Mouse (Mus musculus): Measurements from ENCODE around the gene Fam78a. TPM values are rescaled to one million over a fixed set of nuclear protein-coding genes. Genes with fewer than 3 reads are reported as not detected.
A peak's percentile ranks its signal among the peaks of the same experiment; 100 is the strongest.

Fam78a gene
- total and polyA plus RNA-seq, 2 experiments from 2014 or later = 18.0 to 28.7 TPM

DNA sequence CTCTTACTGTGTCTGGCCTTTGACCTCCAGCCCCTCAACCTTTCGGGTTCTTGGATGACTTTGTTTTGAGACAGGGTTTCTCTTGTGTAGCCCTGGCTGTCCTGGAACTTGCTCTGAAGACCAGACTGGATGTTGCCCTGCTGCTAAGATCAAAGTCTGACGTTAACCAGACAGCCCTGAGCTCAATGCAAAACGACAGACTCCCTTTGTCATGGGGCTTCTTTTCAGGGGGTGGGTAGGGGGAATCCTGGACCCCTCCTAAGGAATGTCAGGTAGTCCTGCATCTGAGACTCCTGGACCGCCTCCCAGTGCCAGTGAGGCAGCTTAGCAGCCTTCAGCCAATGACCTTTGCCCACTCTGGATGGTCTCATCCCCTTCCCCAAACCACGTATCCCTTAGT, 25.9 kb downstream of the Fam78a start:
- H3K27ac ChIP-seq (ENCODE audit: low read depth) = peak overlapping the region; percentile 41; the same call in 1 of the 2 replicates
- no peak for ATAC-seq (ENCODE audit: insufficient read depth, low read depth)
- H3K4me3 ChIP-seq (ENCODE audit: low read depth, low read length) = no peak overlapping the region

DNA sequence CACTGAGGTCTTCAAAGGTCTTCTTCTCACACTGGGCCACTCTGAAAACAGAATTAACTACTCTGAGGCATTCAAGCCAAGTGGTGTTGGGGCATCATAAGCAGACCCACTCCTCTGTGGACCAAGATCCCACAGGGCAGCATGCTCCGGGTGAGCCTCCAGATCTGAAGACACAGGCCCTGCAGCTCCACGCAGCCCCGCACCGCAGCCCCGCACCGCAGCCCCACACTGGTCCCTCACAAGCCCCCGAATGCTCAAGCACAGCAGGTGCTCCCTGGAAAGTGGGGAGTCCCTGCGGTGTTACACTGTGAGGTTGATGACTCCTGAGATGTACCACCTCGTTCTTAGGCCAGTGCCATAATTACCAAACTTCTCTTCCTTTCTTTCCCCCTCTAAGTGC, 26.4 kb downstream of the Fam78a start:
- Histone ChIP-seq H3K4me3 (ENCODE audit: low read depth, low read length) (no peak overlapping the region), H3K4me2 (ENCODE audit: low read depth, low read length) (no peak overlapping the region), H3K27me3 (ENCODE audit: control insufficient read depth, insufficient read depth, low read length) (no peaks in the 10 kb centered on the region), H3K9ac (replicated peaks; ENCODE audit: low read depth, low read length) (no peak overlapping the region), H3K36me3 (replicated peaks; ENCODE audit: control insufficient read depth, insufficient read depth, low read length) (no peaks in the 10 kb centered on the region; the same call in 1 of the 2 replicates), H3K4me1 (ENCODE audit: control insufficient read depth, insufficient read depth) (peaks cover 47% of the 10 kb centered on the region), H3K27ac (ENCODE audit: low read depth) (peak overlapping the region; percentile 38; the same call in 1 of the 2 replicates), H3K9me3 (replicated peaks; ENCODE audit: control insufficient read depth, low read length) (no peaks in the 10 kb centered on the region)
- ATAC-seq (ENCODE audit: insufficient read depth, low read depth) = no peak
- WGBS = 92% methylated on average over 9 of the region's 9 CpGs
- no peak for DNase-seq (ENCODE audit: low spot score)
- TF ChIP-seq CTCF (IDR thresholded peaks at IDR 0.05; ENCODE audit: low read depth) = no peak
- TF ChIP-seq EP300 (IDR thresholded peaks at IDR 0.05; ENCODE audit: low read depth) = no peak

More for the DNA sequence above, 25.9 kb downstream of the Fam78a start:
- DNase-seq (ENCODE audit: low spot score) = no peak
- no peak overlapping the region for H3K4me2 ChIP-seq (ENCODE audit: low read depth, low read length)
- H3K4me1 ChIP-seq (ENCODE audit: control insufficient read depth, insufficient read depth) = peaks cover 50% of the 10 kb centered on the region
- WGBS = 55% methylated on average over 5 of the region's 5 CpGs
- no peaks in the 10 kb centered on the region for H3K27me3 ChIP-seq (ENCODE audit: control insufficient read depth, insufficient read depth, low read length)
- H3K9me3 ChIP-seq (replicated peaks; ENCODE audit: control insufficient read depth, low read length) = no peaks in the 10 kb centered on the region
- TF ChIP-seq CTCF (IDR thresholded peaks at IDR 0.05; ENCODE audit: low read depth) = no peak
- H3K9ac ChIP-seq (replicated peaks; ENCODE audit: low read depth, low read length) = no peak overlapping the region
- no peaks in the 10 kb centered on the region; the same call in 1 of the 2 replicates for H3K36me3 ChIP-seq (replicated peaks; ENCODE audit: control insufficient read depth, insufficient read depth, low read length)

DNA sequence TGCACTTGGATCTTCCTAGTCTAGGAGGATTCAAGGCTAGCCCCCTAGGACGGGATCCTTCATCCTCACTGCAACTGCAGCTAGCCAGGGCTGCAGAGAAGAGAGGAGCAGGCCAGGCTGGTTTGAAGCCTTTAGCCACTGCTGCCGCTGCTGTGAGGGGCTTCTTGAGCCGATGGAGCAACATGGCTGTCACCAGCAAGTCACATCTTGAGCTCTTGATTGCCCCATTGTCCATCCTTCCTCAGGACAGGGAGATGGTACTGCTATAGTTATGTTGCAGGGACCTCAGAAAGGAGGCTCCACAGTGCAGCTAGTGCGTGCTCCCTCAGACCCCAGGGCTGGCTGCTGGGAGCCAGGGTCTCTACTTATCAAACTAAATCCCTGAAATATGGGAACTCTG, 26.9 kb downstream of the Fam78a start:
- Histone ChIP-seq H3K27ac (ENCODE audit: low read depth) (peak overlapping the region; percentile 38; the same call in 1 of the 2 replicates), H3K9ac (replicated peaks; ENCODE audit: low read depth, low read length) (no peak overlapping the region)

DNA sequence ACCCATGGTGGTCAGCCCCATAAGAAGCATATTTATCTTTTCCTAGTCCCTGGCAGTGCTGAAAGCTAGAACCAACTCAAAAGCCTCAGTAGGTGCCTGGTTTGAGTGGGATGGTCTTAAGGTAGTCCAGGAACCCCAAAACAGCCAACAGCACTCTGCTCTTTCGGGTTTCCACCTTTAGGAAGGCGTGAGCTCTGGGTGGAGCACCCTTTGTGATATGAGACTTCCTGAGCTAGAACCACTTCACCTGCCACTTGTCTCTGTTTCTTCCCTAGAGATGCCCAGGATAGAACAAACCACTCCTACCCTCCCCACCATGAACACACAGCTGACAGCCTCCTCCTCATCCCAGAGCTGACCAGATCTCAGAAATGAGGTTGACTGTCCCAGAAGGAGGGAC, 27.3 kb downstream of the Fam78a start:
- Histone ChIP-seq H3K27ac (ENCODE audit: low read depth) (peak overlapping the region; percentile 80), H3K4me3 (ENCODE audit: low read depth, low read length) (no peak overlapping the region), H3K36me3 (replicated peaks; ENCODE audit: control insufficient read depth, insufficient read depth, low read length) (peaks cover 3% of the 10 kb centered on the region), H3K4me2 (ENCODE audit: low read depth, low read length) (no peak overlapping the region), H3K9me3 (replicated peaks; ENCODE audit: control insufficient read depth, low read length) (no peaks in the 10 kb centered on the region), H3K27me3 (ENCODE audit: control insufficient read depth, insufficient read depth, low read length) (no peaks in the 10 kb centered on the region), H3K9ac (replicated peaks; ENCODE audit: low read depth, low read length) (no peak overlapping the region), H3K4me1 (ENCODE audit: control insufficient read depth, insufficient read depth) (peaks cover 42% of the 10 kb centered on the region)
- DNase-seq (ENCODE audit: low spot score) (no peak), ATAC-seq (ENCODE audit: insufficient read depth, low read depth) (no peak)
- WGBS = 61% methylated on average over 2 of the region's 2 CpGs
- no peak for TF ChIP-seq CTCF (IDR thresholded peaks at IDR 0.05; ENCODE audit: low read depth)
- no peak for TF ChIP-seq EP300 (IDR thresholded peaks at IDR 0.05; ENCODE audit: low read depth)

More for the DNA sequence above, 26.9 kb downstream of the Fam78a start:
- no peak for TF ChIP-seq CTCF (IDR thresholded peaks at IDR 0.05; ENCODE audit: low read depth)
- TF ChIP-seq EP300 (IDR thresholded peaks at IDR 0.05; ENCODE audit: low read depth) = no peak
- H3K4me1 ChIP-seq (ENCODE audit: control insufficient read depth, insufficient read depth) = peaks cover 43% of the 10 kb centered on the region
- no peak overlapping the region for H3K4me3 ChIP-seq (ENCODE audit: low read depth, low read length)
- 82% methylated on average over 4 of the region's 4 CpGs for whole genome bisulfite sequencing
- no peak for DNase-seq (ENCODE audit: low spot score)
- H3K27me3 ChIP-seq (ENCODE audit: control insufficient read depth, insufficient read depth, low read length) = no peaks in the 10 kb centered on the region
- no peaks in the 10 kb centered on the region; the same call in 1 of the 2 replicates for H3K36me3 ChIP-seq (replicated peaks; ENCODE audit: control insufficient read depth, insufficient read depth, low read length)
- no peak overlapping the region for H3K4me2 ChIP-seq (ENCODE audit: low read depth, low read length)
- no peaks in the 10 kb centered on the region for H3K9me3 ChIP-seq (replicated peaks; ENCODE audit: control insufficient read depth, low read length)
- no peak for ATAC-seq (ENCODE audit: insufficient read depth, low read depth)

DNA sequence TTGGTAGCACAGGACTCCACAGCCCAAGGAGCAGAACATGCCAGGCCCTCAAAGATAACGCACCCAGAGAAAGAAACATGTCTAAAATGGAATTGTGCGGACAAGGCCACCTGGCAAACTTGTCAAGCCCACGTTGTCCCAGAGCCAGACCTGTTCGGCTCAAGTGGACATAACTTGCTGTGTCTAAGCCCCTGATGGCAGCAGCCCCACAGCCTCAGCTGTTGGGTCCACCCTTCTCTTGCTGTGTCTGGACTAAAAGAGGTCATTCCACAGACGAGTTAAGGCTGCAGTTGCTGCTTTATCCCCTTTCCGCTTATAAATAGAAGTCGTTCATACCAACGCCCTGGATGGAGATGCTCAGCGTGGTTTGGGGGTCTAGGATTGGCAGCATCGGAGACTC, 28.1 kb downstream of the Fam78a start:
- peak; percentile 48; the same call in 1 of the 2 replicates for ATAC-seq (ENCODE audit: insufficient read depth, low read depth)
- no peak for TF ChIP-seq CTCF (IDR thresholded peaks at IDR 0.05; ENCODE audit: low read depth)
- TF ChIP-seq EP300 (IDR thresholded peaks at IDR 0.05; ENCODE audit: low read depth) = no peak
- Histone ChIP-seq H3K9me3 (replicated peaks; ENCODE audit: control insufficient read depth, low read length) (no peaks in the 10 kb centered on the region), H3K4me1 (ENCODE audit: control insufficient read depth, insufficient read depth) (peaks cover 36% of the 10 kb centered on the region), H3K27me3 (ENCODE audit: control insufficient read depth, insufficient read depth, low read length) (no peaks in the 10 kb centered on the region), H3K4me3 (ENCODE audit: low read depth, low read length) (no peak overlapping the region), H3K27ac (ENCODE audit: low read depth) (peak overlapping the region; percentile 80), H3K4me2 (ENCODE audit: low read depth, low read length) (no peak overlapping the region), H3K36me3 (replicated peaks; ENCODE audit: control insufficient read depth, insufficient read depth, low read length) (peaks cover 11% of the 10 kb centered on the region), H3K9ac (replicated peaks; ENCODE audit: low read depth, low read length) (0 out of 2 replicates have a peak overlapping the region, but pooled peaks have one; percentile 12)
- WGBS = 39% methylated on average over 10 of the region's 10 CpGs
- no peak for DNase-seq (ENCODE audit: low spot score)

DNA sequence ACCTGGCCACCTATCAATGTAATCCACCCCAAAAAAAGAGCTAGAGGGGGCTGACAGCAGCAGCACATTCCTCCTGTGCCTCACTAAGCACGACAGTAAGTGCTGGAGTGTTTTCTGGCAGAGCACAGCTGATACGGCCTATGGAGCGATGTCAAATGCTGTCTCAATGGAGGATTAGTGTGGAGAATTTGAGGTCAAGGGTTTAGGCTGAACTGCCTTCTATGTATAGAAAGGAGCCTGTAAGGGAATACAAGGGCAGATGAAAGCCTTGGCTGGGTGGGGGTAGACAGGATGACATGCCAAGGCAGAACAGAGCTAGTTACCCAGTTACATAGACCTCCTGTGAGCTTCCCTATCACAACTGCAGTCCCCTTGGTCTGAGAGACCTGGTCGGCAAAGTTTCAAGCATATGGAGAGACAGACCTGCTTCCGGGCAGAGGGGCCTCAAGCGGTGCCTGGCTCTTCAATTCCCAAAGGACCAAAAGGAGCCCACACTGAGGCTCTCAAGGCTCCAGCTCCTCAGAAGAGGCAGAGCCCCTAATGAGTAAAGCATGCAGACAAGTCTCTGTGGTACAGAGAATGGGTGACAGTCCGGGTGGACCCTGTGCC, 29.2 kb downstream of the Fam78a start:
- Histone ChIP-seq H3K27ac (ENCODE audit: low read depth) (peak overlapping the region; percentile 81), H3K9ac (replicated peaks; ENCODE audit: low read depth, low read length) (no peak overlapping the region), H3K36me3 (replicated peaks; ENCODE audit: control insufficient read depth, insufficient read depth, low read length) (peaks cover 21% of the 10 kb centered on the region), H3K27me3 (ENCODE audit: control insufficient read depth, insufficient read depth, low read length) (no peaks in the 10 kb centered on the region), H3K4me3 (ENCODE audit: low read depth, low read length) (no peak overlapping the region), H3K9me3 (replicated peaks; ENCODE audit: control insufficient read depth, low read length) (no peaks in the 10 kb centered on the region), H3K4me1 (ENCODE audit: control insufficient read depth, insufficient read depth) (peaks cover 28% of the 10 kb centered on the region), H3K4me2 (ENCODE audit: low read depth, low read length) (no peak overlapping the region)
- TF ChIP-seq EP300 (IDR thresholded peaks at IDR 0.05; ENCODE audit: low read depth) = no peak
- no peak for TF ChIP-seq CTCF (IDR thresholded peaks at IDR 0.05; ENCODE audit: low read depth)
- peak; percentile 52 for ATAC-seq (ENCODE audit: insufficient read depth, low read depth)
- DNase-seq (ENCODE audit: low spot score) = no peak
- WGBS = 32% methylated on average over 7 of the region's 7 CpGs

Measured in heart, postnatal 0 days (tissue).